Mouse (Mus musculus): ENCODE measurements at regions not wholly inside any gene's neighbourhood (a gene's known extent, or its start where the extent isn't known, plus 50 kb on each side); places are given as distances from the start of the nearest gene placed in this dataset.

DNA sequence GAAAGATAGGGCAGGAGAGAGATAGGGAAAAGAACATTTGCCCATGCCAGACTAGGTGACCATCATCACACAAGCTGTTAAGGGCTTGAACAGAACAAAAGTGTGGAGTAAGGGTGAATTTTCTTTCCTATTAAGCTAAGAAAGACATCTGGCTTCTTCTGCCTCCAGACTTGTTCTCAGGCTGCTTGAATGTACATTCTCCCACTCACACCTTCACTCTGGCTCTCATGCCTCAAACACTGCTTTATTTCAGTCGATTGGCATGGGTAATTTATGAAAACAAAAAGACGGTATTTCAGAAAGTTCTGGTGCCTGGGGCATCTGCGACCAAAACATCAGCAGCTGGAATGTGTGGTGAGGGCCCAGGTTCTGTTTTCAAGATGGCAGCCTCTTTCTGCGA, 79.1 kb downstream of the Ifi44 start:
- peak; percentile 54 for DNase-seq (ENCODE audit: low read depth, low spot score)

DNA sequence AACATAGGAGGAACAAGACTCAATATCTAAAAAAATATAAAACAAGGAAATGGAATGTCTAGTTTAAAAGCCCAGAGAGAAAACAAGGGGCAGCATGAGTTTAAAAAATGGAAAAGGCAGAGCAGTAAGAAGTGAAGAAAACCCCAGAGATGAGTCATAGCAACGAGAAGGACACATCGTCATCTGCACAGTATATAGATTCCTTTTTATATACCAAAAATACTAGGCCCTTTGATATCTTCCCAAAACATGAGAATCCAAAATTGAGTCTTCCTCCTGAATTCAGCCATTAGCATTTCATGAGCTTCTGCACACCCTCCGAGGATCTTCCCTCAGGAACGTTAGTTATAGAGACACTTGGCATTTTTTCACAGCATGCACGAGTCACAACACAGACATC, 96.5 kb downstream of the Ifi44 start:
- peak; percentile 23 for DNase-seq (ENCODE audit: low read depth, low spot score)

DNA sequence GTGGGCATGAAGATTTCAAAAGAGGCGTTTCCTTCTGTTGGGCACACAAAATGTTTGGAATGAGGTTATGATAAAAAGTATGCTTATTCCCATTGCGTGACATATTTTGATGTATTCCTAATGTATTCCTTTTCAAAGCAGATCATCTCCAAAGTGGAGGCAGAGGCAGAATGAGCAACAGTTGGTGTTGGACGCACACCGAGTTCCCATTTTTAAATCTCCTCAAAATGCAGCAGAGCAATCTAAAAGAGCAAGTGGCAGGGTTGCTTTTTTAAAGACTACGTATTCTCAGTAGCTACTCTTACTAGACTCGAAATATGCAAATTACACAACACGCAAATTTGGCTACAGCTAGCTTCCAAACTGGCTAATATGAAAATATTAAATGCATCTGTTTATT, 98.2 kb downstream of the Ifi44 start:
- peak; percentile 34 for DNase-seq (ENCODE audit: low read depth, low spot score)

GRCm38 (mm10) chr3:151647637-151648036, 102.1 kb downstream of the Ifi44 start:
- DNase-seq (ENCODE audit: low read depth, low spot score): no peak

- DNase-seq (ENCODE audit: low read depth, low spot score): no peak
Observed at GRCm38 (mm10) chr3:151639431-151640111, 110.2 kb downstream of the Ifi44 start.

GRCm38 (mm10) chr3:151638326-151638725, 111.4 kb downstream of the Ifi44 start:
- DNase-seq (ENCODE audit: low read depth, low spot score): peak; percentile 5

DNA sequence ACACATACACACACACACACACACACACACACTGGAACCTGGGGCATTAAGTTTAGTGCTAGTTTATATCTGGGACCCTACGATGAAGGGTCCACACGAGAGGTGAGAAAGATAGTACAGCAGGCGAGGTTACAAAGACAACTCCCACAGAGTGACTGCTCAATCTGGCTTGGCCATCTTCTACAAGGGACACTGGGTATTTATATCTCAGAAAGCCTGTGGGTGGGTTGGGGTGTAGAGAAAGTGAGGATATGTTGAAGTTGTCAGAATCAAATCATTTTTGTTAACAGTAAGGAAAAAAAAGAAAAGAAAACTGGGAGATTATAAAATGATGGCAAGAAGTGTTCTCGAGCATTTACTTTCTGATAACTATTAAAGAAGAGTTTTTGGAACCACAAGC, 138.8 kb downstream of the Ifi44 start:
- DNase-seq (ENCODE audit: low read depth, low spot score): peak; percentile 36

DNA sequence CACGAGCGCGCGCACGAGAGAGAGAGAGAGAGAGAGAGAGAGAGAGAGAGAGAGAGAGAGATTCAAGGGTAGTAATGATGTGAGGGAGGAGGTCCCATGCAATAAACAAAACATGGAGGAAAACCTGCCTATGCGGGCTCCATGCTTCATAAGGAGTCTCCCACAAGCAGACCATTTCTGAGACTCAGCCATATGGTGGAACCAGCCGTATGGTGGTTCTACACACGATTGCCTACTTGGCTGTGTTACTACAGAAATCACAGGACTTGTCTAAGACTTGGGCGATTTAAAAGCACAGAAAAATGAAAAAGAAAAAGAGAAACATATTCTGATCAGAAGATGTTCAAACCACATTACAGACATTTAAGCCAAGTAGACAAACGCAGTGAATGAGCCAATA, 142.1 kb downstream of the Ifi44 start:
- DNase-seq (ENCODE audit: low read depth, low spot score): peak; percentile 61

DNA sequence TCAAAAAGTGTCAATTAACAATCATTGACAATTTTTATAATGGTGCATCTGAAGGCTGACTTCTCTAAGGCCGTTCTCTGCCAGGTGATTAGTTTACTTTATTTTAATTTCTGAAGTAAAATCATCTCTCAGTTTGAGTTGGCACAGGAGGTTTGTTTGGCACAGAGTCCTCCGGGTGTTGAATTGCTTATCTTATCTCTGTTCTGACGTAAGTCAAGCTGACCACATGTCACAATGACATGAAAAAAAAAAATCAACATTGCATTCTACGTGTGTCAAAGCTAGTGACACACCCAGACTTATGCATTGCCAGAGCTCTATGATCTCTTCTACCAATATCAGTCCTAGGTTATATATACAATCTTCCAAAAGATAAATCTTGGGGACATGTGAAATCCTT, 146.4 kb downstream of the Ifi44 start:
- no peak for DNase-seq (ENCODE audit: low read depth, low spot score)

All from brain, adult 2 months (tissue).